Mouse (Mus musculus): ENCODE results near the gene Tmem266.

GRCm38 (mm10) chr9:55478699-55479098 is 152.0 kb downstream of the Tmem266 start:
- no peak for TF ChIP-seq POLR2A (IDR thresholded peaks at IDR 0.05; ENCODE audit: borderline replicate concordance, insufficient read depth, low read length)
- TF ChIP-seq CTCF (IDR thresholded peaks at IDR 0.05; ENCODE audit: borderline replicate concordance, insufficient read depth, low read depth, low read length), result no peak

All from cerebellum, adult 2 months (tissue).